Mouse (Mus musculus) liver, embryonic 11.5 days (tissue): ENCODE measurements around the gene Pgc. TPM values are rescaled to one million over a fixed set of nuclear protein-coding genes. Genes with fewer than 3 reads are reported as not detected.
A peak's percentile ranks its signal among the peaks of the same experiment; 100 is the strongest.

Experiments used
- ATAC-seq: fragments of 200-750 bp; cut with Nextera tagmentation; replicated peaks from 2 replicates; pipeline ENCODE4 v1.8.0; 2017; ENCODE audit warnings: moderate number of reproducible peaks, mild to moderate bottlenecking, moderate TSS enrichment, moderate library complexity; ENCODE audit not compliant: low FRiP score
- DNase-seq: peaks from one replicate; pipeline ENCODE4 v3.0.0-alpha.2; 2017; ENCODE audit warnings: low spot score
- H3K27ac ChIP-seq: fragments of 300-500 bp; sonication (generic); 2 replicates; pipeline ENCODE4 v1.5.1; 2014; ENCODE audit warnings: mild to moderate bottlenecking, low read depth, low read length, control low read depth
- H3K27me3 ChIP-seq: fragments of 300-500 bp; sonication (generic); replicated peaks from 2 replicates; pipeline ENCODE4 v1.6.1; 2014; ENCODE audit warnings: low read length, mixed read lengths; ENCODE audit not compliant: control insufficient read depth, insufficient read depth
- H3K36me3 ChIP-seq: fragments of 300-500 bp; sonication (generic); 2 replicates; pipeline ENCODE4 v1.6.1; 2014; ENCODE audit warnings: mild to moderate bottlenecking, low read length, moderate library complexity, mixed read lengths; ENCODE audit not compliant: control insufficient read depth, insufficient read depth
- H3K4me1 ChIP-seq: fragments of 300-500 bp; sonication (generic); replicated peaks from 2 replicates; pipeline ENCODE4 v1.6.1; 2014; ENCODE audit warnings: low read length, mixed read lengths; ENCODE audit not compliant: control insufficient read depth, insufficient read depth
- H3K4me2 ChIP-seq: fragments of 300-500 bp; sonication (generic); 2 replicates; pipeline ENCODE4 v1.6.1; 2014; ENCODE audit warnings: mild to moderate bottlenecking, control low read depth, moderate library complexity
- H3K4me3 ChIP-seq: fragments of 300-500 bp; sonication (generic); 2 replicates; pipeline ENCODE4 v1.5.1; 2014; ENCODE audit warnings: low read depth, low read length, control low read depth
- H3K9ac ChIP-seq: fragments of 300-500 bp; sonication (generic); 2 replicates; pipeline ENCODE4 v1.6.1; 2014; ENCODE audit warnings: low read depth, low read length, control low read depth
- H3K9me3 ChIP-seq: fragments of 300-500 bp; sonication (generic); 2 replicates; pipeline ENCODE4 v1.6.1; 2016; ENCODE audit warnings: low read length, inconsistent platforms, mixed read lengths; ENCODE audit not compliant: control insufficient read depth
- WGBS: fragments of 180-500 bp; shearing (Covaris S2); extraction: QIAGEN DNeasy Blood & Tissue Kit; methylation state at CpG from one replicate; pipeline ENCODE4 v1.1.7; 2014; 5-methylcytosine and 5-hydroxymethylcytosine counted together
- polyA plus RNA-seq: library from polyadenylated mRNA; unstranded; fragments of >200 nt; fragmentation: Nextera tagmentation; extraction: Ambion mirVana; gene quantifications from 2 replicates; pipeline ENCODE4 v1.2.1, GENCODE M21; 2014

Pgc gene
- polyA plus RNA-seq, 1 experiment from 2014 or later, result not detected

DNA sequence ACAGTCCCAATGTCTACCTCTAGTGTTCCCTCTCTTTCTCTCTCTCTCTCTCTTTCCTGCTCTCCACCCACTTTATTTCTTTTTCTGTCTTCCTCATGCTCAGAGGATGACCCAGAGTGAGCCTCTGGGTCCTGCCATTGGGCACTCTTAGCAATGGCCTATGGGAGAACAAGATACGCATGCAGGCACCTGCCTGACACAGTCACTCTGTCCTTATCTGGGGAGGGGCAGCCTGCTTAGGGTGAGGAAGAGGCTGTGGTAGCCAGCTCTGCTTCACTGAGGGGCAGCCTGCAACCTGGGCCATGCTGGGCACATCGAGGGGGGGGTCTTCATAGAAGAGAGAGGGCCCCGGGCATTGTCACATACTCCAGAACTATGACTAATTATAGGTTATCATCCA lies 23.0 kb downstream of the Pgc start:
- ATAC-seq (peak; percentile 74), DNase-seq (no peak)
- WGBS, result 55% methylated on average over 3 of the region's 3 CpGs
- Histone ChIP-seq H3K4me1 (peaks cover 41% of the 10 kb centered on the region), H3K9me3 (no peaks in the 10 kb centered on the region; the same call in 1 of the 2 replicates), H3K27ac (0 out of 2 replicates have a peak overlapping the region, but pooled peaks have one; percentile 54), H3K4me3 (no peak overlapping the region), H3K4me2 (no peak overlapping the region), H3K27me3 (no peaks in the 10 kb centered on the region), H3K9ac (no peak overlapping the region), H3K36me3 (no peaks in the 10 kb centered on the region)

DNA sequence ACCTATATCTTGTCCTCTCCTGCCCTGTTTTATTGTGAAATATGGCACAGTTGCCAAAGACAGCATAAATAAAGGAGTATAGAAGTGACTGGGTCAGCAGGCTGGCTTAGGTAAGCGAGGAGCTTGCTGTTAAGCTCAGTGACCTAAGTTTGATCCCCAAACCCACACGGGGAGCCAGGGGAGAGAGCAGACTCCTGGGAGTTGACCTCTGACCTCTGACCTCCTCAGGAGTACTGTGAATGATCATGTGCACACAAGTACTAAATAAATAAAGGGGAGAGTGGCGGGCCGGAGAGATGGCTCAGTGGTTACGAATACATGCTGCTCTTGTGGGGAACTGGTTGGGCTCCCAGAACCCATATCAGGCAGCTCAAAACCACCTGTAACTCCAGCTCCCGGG lies 23.5 kb downstream of the Pgc start:
- H3K4me3 ChIP-seq, result no peak overlapping the region
- no peaks in the 10 kb centered on the region for H3K36me3 ChIP-seq
- ATAC-seq (no peak), DNase-seq (no peak)
- no peaks in the 10 kb centered on the region for H3K27me3 ChIP-seq
- no peak overlapping the region for H3K4me2 ChIP-seq
- H3K9ac ChIP-seq, result no peak overlapping the region
- peaks cover 44% of the 10 kb centered on the region for H3K4me1 ChIP-seq
- H3K27ac ChIP-seq, result no peak overlapping the region
- 57% methylated on average over 6 of the region's 6 CpGs for WGBS
- H3K9me3 ChIP-seq, result no peaks in the 10 kb centered on the region; the same call in 1 of the 2 replicates

DNA sequence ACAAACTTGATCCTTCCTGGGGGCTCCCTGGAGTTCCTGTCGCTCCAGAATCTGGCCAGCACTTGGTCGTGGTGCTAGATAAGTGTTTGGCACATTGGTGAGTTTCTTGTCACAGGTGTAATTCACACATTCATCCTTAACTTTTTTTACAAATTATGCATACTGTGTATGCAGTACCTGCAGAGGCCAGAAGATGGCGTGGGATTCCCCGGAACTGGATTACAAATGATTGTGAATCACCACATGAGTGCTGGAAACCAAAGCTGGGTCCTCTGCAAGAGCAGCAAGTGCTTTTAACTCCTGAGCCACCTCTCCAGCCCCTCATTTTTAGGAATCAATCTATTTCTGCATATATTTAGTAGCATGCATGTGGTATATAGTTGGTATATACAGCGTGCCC lies 25.2 kb downstream of the Pgc start:
- DNase-seq (no peak), ATAC-seq (no peak)
- Histone ChIP-seq H3K36me3 (no peaks in the 10 kb centered on the region), H3K27ac (no peak overlapping the region), H3K4me3 (no peak overlapping the region), H3K9ac (no peak overlapping the region), H3K4me2 (no peak overlapping the region), H3K4me1 (peaks cover 48% of the 10 kb centered on the region), H3K9me3 (no peaks in the 10 kb centered on the region; the same call in 1 of the 2 replicates), H3K27me3 (no peaks in the 10 kb centered on the region)
- WGBS, result 76% methylated on average over 5 of the region's 5 CpGs

GRCm38 (mm10) chr17:47753130-47753775 lies 26.6 kb downstream of the Pgc start:
- H3K27ac ChIP-seq, result peak overlapping the region; percentile 67
- peak overlapping the region; percentile 23; the same call in 1 of the 2 replicates for H3K9ac ChIP-seq
- no peak for DNase-seq
- ATAC-seq, result peak; percentile 78
- H3K4me2 ChIP-seq, result peak overlapping the region; percentile 28
- 42% methylated on average over 8 of the region's 8 CpGs for WGBS
- no peak overlapping the region for H3K4me3 ChIP-seq
- peaks cover 48% of the 10 kb centered on the region for H3K4me1 ChIP-seq
- H3K9me3 ChIP-seq, result no peaks in the 10 kb centered on the region; the same call in 1 of the 2 replicates
- no peaks in the 10 kb centered on the region for H3K36me3 ChIP-seq
- no peaks in the 10 kb centered on the region for H3K27me3 ChIP-seq

- peak; percentile 31; the same call in 1 of the 2 replicates for ATAC-seq
- H3K27me3 ChIP-seq, result no peaks in the 10 kb centered on the region
- no peaks in the 10 kb centered on the region for H3K36me3 ChIP-seq
- WGBS, result 45% methylated on average over 11 of the region's 13 CpGs
- DNase-seq, result no peak
- no peaks in the 10 kb centered on the region; the same call in 1 of the 2 replicates for H3K9me3 ChIP-seq
- peak overlapping the region; percentile 32; the same call in 1 of the 2 replicates for H3K9ac ChIP-seq
- H3K4me2 ChIP-seq, result peak overlapping the region; percentile 41
- H3K4me3 ChIP-seq, result no peak overlapping the region
- H3K4me1 ChIP-seq, result peaks cover 40% of the 10 kb centered on the region
- H3K27ac ChIP-seq, result peak overlapping the region; percentile 57
Observed at GRCm38 (mm10) chr17:47754246-47754645, 27.6 kb downstream of the Pgc start.

GRCm38 (mm10) chr17:47756366-47756765 lies 29.7 kb downstream of the Pgc start:
- no peak for ATAC-seq
- WGBS, result 52% methylated on average over 6 of the region's 6 CpGs
- Histone ChIP-seq H3K36me3 (no peaks in the 10 kb centered on the region), H3K4me1 (peaks cover 28% of the 10 kb centered on the region), H3K27me3 (no peaks in the 10 kb centered on the region), H3K4me2 (no peak overlapping the region), H3K9ac (no peak overlapping the region), H3K4me3 (no peak overlapping the region), H3K9me3 (no peaks in the 10 kb centered on the region; the same call in 1 of the 2 replicates), H3K27ac (no peak overlapping the region)
- DNase-seq, result no peak

- Histone ChIP-seq H3K27me3 (no peaks in the 10 kb centered on the region), H3K4me2 (no peak overlapping the region), H3K4me1 (peaks cover 30% of the 10 kb centered on the region), H3K9me3 (no peaks in the 10 kb centered on the region), H3K36me3 (no peaks in the 10 kb centered on the region), H3K27ac (no peak overlapping the region), H3K4me3 (no peak overlapping the region), H3K9ac (no peak overlapping the region)
- DNase-seq, result no peak
- no peak for ATAC-seq
- 79% methylated on average over 7 of the region's 7 CpGs for WGBS
Observed at GRCm38 (mm10) chr17:47757056-47757610, 30.5 kb downstream of the Pgc start.

DNA sequence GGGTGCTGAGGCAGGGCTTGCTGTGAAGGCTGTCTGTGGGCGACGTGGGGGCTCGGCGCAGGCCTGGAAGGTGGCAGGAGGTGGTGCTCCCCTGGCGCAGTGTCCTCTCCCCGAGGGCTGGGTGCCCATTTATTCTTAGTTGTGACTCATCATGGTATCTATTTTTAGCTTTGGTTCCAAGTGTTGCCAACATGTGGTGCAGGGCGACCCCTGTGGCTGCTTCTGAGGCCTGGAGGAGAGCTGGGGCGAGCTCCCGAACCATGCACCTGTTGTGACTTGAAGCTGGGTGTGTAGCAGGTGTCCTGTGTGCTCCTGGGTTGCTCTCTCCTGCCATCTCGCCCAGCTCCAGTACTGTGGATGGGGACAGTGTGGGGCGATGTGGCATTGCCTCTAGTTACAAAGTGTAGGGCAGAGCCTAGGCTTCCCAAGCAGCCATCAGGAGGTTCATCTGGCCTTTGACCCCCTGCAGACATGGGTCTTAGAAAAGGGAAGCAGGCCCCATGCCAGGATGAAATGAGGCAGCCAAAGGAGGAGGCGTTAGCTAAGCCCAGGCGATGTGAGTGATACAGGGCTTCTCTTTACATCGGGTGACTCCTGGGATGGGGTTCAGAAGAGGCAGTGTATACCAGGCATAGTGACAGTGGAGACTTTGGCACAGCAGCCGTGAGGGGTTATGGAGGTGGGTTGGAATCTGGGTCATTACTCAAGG lies 33.2 kb downstream of the Pgc start:
- Histone ChIP-seq H3K4me2 (no peak overlapping the region), H3K27ac (no peak overlapping the region), H3K9ac (no peak overlapping the region), H3K27me3 (no peaks in the 10 kb centered on the region), H3K9me3 (no peaks in the 10 kb centered on the region), H3K4me1 (peaks cover 14% of the 10 kb centered on the region), H3K4me3 (no peak overlapping the region), H3K36me3 (no peaks in the 10 kb centered on the region)
- ATAC-seq, result no peak
- no peak for DNase-seq
- 71% methylated on average over 15 of the region's 15 CpGs for WGBS
